Mouse (Mus musculus): Measurements from ENCODE around the gene Cst7.

- TF ChIP-seq POLR2A (IDR thresholded peaks at IDR 0.05; ENCODE audit: control insufficient read depth, extremely low read depth, insufficient read depth, low read length, poor library complexity) = no peak
- TF ChIP-seq CTCF (IDR thresholded peaks at IDR 0.05; ENCODE audit: borderline replicate concordance, control insufficient read depth, extremely low read depth, insufficient read depth, low read length, poor library complexity) = no peak
Observed at GRCm38 (mm10) chr2:150569847-150570590, at the start of gene Cst7.
